Mouse (Mus musculus): Measurements from ENCODE around the gene Fndc5. TPM values are rescaled to one million over a fixed set of nuclear protein-coding genes. Genes with fewer than 3 reads are reported as not detected.
A peak's percentile ranks its signal among the peaks of the same experiment; 100 is the strongest.

The Fndc5 gene
- polyA plus RNA-seq, 1 experiment from 2014 or later: 10.7 TPM

- H3K9me3 ChIP-seq (ENCODE audit: control insufficient read depth, low read length): no peaks in the 10 kb centered on the region
- H3K4me2 ChIP-seq (ENCODE audit: low read length): peak overlapping the region; percentile 48
- no peak overlapping the region; the same call in 1 of the 2 replicates for H3K9ac ChIP-seq (ENCODE audit: low read depth, low read length)
- ATAC-seq: peak; percentile 60
- no peaks in the 10 kb centered on the region for H3K36me3 ChIP-seq (ENCODE audit: control insufficient read depth, insufficient read depth, low read length)
- peaks cover 26% of the 10 kb centered on the region for H3K4me1 ChIP-seq (ENCODE audit: control insufficient read depth, insufficient read depth, low read depth, low read length)
- no peak overlapping the region; the same call in 1 of the 2 replicates for H3K27ac ChIP-seq (ENCODE audit: low read depth, low read length)
- H3K4me3 ChIP-seq (ENCODE audit: low read length): peak overlapping the region; percentile 20
- 7% methylated on average over 17 of the region's 17 CpGs for WGBS
- H3K27me3 ChIP-seq (replicated peaks; ENCODE audit: control insufficient read depth, insufficient read depth, low read length): no peaks in the 10 kb centered on the region; the same call in 1 of the 2 replicates
Observed at GRCm38 (mm10) chr4:129130755-129131303, 6.0 kb upstream of the Fndc5 start.

- H3K27me3 ChIP-seq (replicated peaks; ENCODE audit: control insufficient read depth, insufficient read depth, low read length): no peaks in the 10 kb centered on the region; the same call in 1 of the 2 replicates
- H3K9me3 ChIP-seq (ENCODE audit: control insufficient read depth, low read length): no peaks in the 10 kb centered on the region
- ATAC-seq: no peak
- no peak overlapping the region for H3K4me3 ChIP-seq (ENCODE audit: low read length)
- no peak overlapping the region for H3K27ac ChIP-seq (ENCODE audit: low read depth, low read length)
- H3K4me2 ChIP-seq (ENCODE audit: low read length): peak overlapping the region; percentile 45
- H3K36me3 ChIP-seq (ENCODE audit: control insufficient read depth, insufficient read depth, low read length): no peaks in the 10 kb centered on the region
- peaks cover 21% of the 10 kb centered on the region for H3K4me1 ChIP-seq (ENCODE audit: control insufficient read depth, insufficient read depth, low read depth, low read length)
- H3K9ac ChIP-seq (ENCODE audit: low read depth, low read length): peak overlapping the region; percentile 45; the same call in 1 of the 2 replicates
- WGBS: 8% methylated on average over 15 of the region's 15 CpGs
Observed at GRCm38 (mm10) chr4:129134799-129135585, 1.8 kb upstream of the Fndc5 start.

- H3K27ac ChIP-seq (ENCODE audit: low read depth, low read length): no peak overlapping the region
Observed at GRCm38 (mm10) chr4:129135637-129136036, 1.2 kb upstream of the Fndc5 start.

GRCm38 (mm10) chr4:129136189-129136578 is 615 bp upstream of the Fndc5 start:
- H3K4me1 ChIP-seq (ENCODE audit: control insufficient read depth, insufficient read depth, low read depth, low read length): peaks cover 15% of the 10 kb centered on the region
- 36% methylated on average over 9 of the region's 9 CpGs for WGBS
- peak overlapping the region; percentile 97 for H3K4me2 ChIP-seq (ENCODE audit: low read length)
- H3K36me3 ChIP-seq (ENCODE audit: control insufficient read depth, insufficient read depth, low read length): no peaks in the 10 kb centered on the region
- H3K27me3 ChIP-seq (replicated peaks; ENCODE audit: control insufficient read depth, insufficient read depth, low read length): no peaks in the 10 kb centered on the region; the same call in 1 of the 2 replicates
- ATAC-seq: 0 out of 2 replicates have a peak, but pooled peaks have one; percentile 32
- peak overlapping the region; percentile 70 for H3K4me3 ChIP-seq (ENCODE audit: low read length)
- no peaks in the 10 kb centered on the region for H3K9me3 ChIP-seq (ENCODE audit: control insufficient read depth, low read length)
- no peak overlapping the region for H3K27ac ChIP-seq (ENCODE audit: low read depth, low read length)
- peak overlapping the region; percentile 88 for H3K9ac ChIP-seq (ENCODE audit: low read depth, low read length)

More at GRCm38 (mm10) chr4:129135637-129136036, 1.2 kb upstream of the Fndc5 start:
- no peak overlapping the region for H3K4me2 ChIP-seq (ENCODE audit: low read length)
- peaks cover 15% of the 10 kb centered on the region for H3K4me1 ChIP-seq (ENCODE audit: control insufficient read depth, insufficient read depth, low read depth, low read length)
- ATAC-seq: no peak
- H3K9ac ChIP-seq (ENCODE audit: low read depth, low read length): no peak overlapping the region
- no peaks in the 10 kb centered on the region for H3K36me3 ChIP-seq (ENCODE audit: control insufficient read depth, insufficient read depth, low read length)
- H3K27me3 ChIP-seq (replicated peaks; ENCODE audit: control insufficient read depth, insufficient read depth, low read length): no peaks in the 10 kb centered on the region; the same call in 1 of the 2 replicates
- WGBS: 56% methylated on average over 2 of the region's 2 CpGs
- H3K9me3 ChIP-seq (ENCODE audit: control insufficient read depth, low read length): no peaks in the 10 kb centered on the region
- no peak overlapping the region for H3K4me3 ChIP-seq (ENCODE audit: low read length)

GRCm38 (mm10) chr4:129137392-129138321 is 858 bp downstream of the Fndc5 start:
- Histone ChIP-seq H3K27ac (ENCODE audit: low read depth, low read length) (no peak overlapping the region), H3K4me1 (ENCODE audit: control insufficient read depth, insufficient read depth, low read depth, low read length) (peaks cover 28% of the 10 kb centered on the region), H3K27me3 (replicated peaks; ENCODE audit: control insufficient read depth, insufficient read depth, low read length) (no peaks in the 10 kb centered on the region; the same call in 1 of the 2 replicates), H3K9ac (ENCODE audit: low read depth, low read length) (peak overlapping the region; percentile 88), H3K36me3 (ENCODE audit: control insufficient read depth, insufficient read depth, low read length) (no peaks in the 10 kb centered on the region), H3K4me3 (ENCODE audit: low read length) (peak overlapping the region; percentile 70), H3K9me3 (ENCODE audit: control insufficient read depth, low read length) (no peaks in the 10 kb centered on the region), H3K4me2 (ENCODE audit: low read length) (peak overlapping the region; percentile 97)
- WGBS: 39% methylated on average over 14 of the region's 14 CpGs
- 0 out of 2 replicates have a peak, but pooled peaks have one; percentile 7 for ATAC-seq

GRCm38 (mm10) chr4:129139642-129140041 is 2.8 kb downstream of the Fndc5 start:
- peaks cover 36% of the 10 kb centered on the region for H3K4me1 ChIP-seq (ENCODE audit: control insufficient read depth, insufficient read depth, low read depth, low read length)
- no peak overlapping the region for H3K4me3 ChIP-seq (ENCODE audit: low read length)
- ATAC-seq: no peak
- 93% methylated on average over 5 of the region's 5 CpGs for WGBS
- H3K27me3 ChIP-seq (replicated peaks; ENCODE audit: control insufficient read depth, insufficient read depth, low read length): no peaks in the 10 kb centered on the region; the same call in 1 of the 2 replicates
- H3K9me3 ChIP-seq (ENCODE audit: control insufficient read depth, low read length): no peaks in the 10 kb centered on the region
- no peaks in the 10 kb centered on the region for H3K36me3 ChIP-seq (ENCODE audit: control insufficient read depth, insufficient read depth, low read length)
- H3K27ac ChIP-seq (ENCODE audit: low read depth, low read length): no peak overlapping the region
- H3K4me2 ChIP-seq (ENCODE audit: low read length): no peak overlapping the region
- H3K9ac ChIP-seq (ENCODE audit: low read depth, low read length): no peak overlapping the region

GRCm38 (mm10) chr4:129140808-129141207 is 4.0 kb downstream of the Fndc5 start:
- peaks cover 42% of the 10 kb centered on the region for H3K4me1 ChIP-seq (ENCODE audit: control insufficient read depth, insufficient read depth, low read depth, low read length)
- no peaks in the 10 kb centered on the region for H3K9me3 ChIP-seq (ENCODE audit: control insufficient read depth, low read length)
- H3K36me3 ChIP-seq (ENCODE audit: control insufficient read depth, insufficient read depth, low read length): no peaks in the 10 kb centered on the region
- H3K4me2 ChIP-seq (ENCODE audit: low read length): no peak overlapping the region
- no peak overlapping the region for H3K9ac ChIP-seq (ENCODE audit: low read depth, low read length)
- 87% methylated on average over 4 of the region's 4 CpGs for WGBS
- no peak overlapping the region for H3K4me3 ChIP-seq (ENCODE audit: low read length)
- no peak overlapping the region for H3K27ac ChIP-seq (ENCODE audit: low read depth, low read length)
- no peak for ATAC-seq
- H3K27me3 ChIP-seq (replicated peaks; ENCODE audit: control insufficient read depth, insufficient read depth, low read length): no peaks in the 10 kb centered on the region

- no peak overlapping the region for H3K9ac ChIP-seq (ENCODE audit: low read depth, low read length)
- no peaks in the 10 kb centered on the region for H3K27me3 ChIP-seq (replicated peaks; ENCODE audit: control insufficient read depth, insufficient read depth, low read length)
- H3K9me3 ChIP-seq (ENCODE audit: control insufficient read depth, low read length): no peaks in the 10 kb centered on the region
- H3K36me3 ChIP-seq (ENCODE audit: control insufficient read depth, insufficient read depth, low read length): no peaks in the 10 kb centered on the region
- H3K4me2 ChIP-seq (ENCODE audit: low read length): no peak overlapping the region
- ATAC-seq: no peak
- WGBS: 65% methylated on average over 17 of the region's 17 CpGs
- peaks cover 36% of the 10 kb centered on the region for H3K4me1 ChIP-seq (ENCODE audit: control insufficient read depth, insufficient read depth, low read depth, low read length)
- peak overlapping the region; percentile 24 for H3K27ac ChIP-seq (ENCODE audit: low read depth, low read length)
- no peak overlapping the region for H3K4me3 ChIP-seq (ENCODE audit: low read length)
Observed at GRCm38 (mm10) chr4:129141560-129142438, 5.0 kb downstream of the Fndc5 start.

Data from hindbrain, embryonic 16.5 days (tissue).